Mouse (Mus musculus) CH12.LX (cell line): ENCODE results near the gene Meaf6. TPM values are rescaled to one million over a fixed set of nuclear protein-coding genes. Genes with fewer than 3 reads are reported as not detected.
A peak's percentile ranks its signal among the peaks of the same experiment; 100 is the strongest.

Source experiments
- DNase-seq: peaks from one replicate; pipeline ENCODE4 v3.0.0-alpha.2; 2013; ENCODE audit errors: extremely low read depth
- H3K27ac ChIP-seq: 2 replicates; pipeline ENCODE4 v1.5.1; 2012; ENCODE audit warnings: low read depth, mild to moderate bottlenecking, control low read depth, moderate library complexity; ENCODE audit not compliant: insufficient read depth
- H3K27me3 ChIP-seq: replicated peaks from 2 replicates; pipeline ENCODE3; 2012; ENCODE audit warnings: inconsistent platforms
- H3K36me3 ChIP-seq, 2 experiments: replicated peaks in 1 of 2; 2 replicates each; pipeline versions ENCODE3 to v1.6.1; 2012; ENCODE audit warnings: inconsistent platforms in 1 of 2, low read length in 1 of 2, mild to moderate bottlenecking in 1 of 2, mixed read lengths in 1 of 2, moderate library complexity in 1 of 2; ENCODE audit not compliant: control insufficient read depth in 1 of 2, insufficient read depth in 1 of 2
- H3K4me1 ChIP-seq, 2 experiments: 2 replicates each; pipeline ENCODE4 v1.6.1; 2012; ENCODE audit warnings: inconsistent platforms in 1 of 2, moderate library complexity in 1 of 2; ENCODE audit not compliant: insufficient read depth in 2 of 2, control insufficient read depth in 1 of 2
- H3K4me2 ChIP-seq: 2 replicates; pipeline ENCODE4 v1.6.1; 2012; ENCODE audit warnings: low read depth, mild to moderate bottlenecking, control low read depth; ENCODE audit not compliant: poor library complexity, insufficient read depth, severe bottlenecking
- H3K4me3 ChIP-seq, 3 experiments: fragments of 150-350 bp in 1 of 3; sonication (generic) in 1 of 3; replicated peaks in 1 of 3; 2 replicates each; pipeline versions ENCODE3 to v1.5.1; 2011 to 2012; ENCODE audit warnings: low read depth in 2 of 3, low read length in 2 of 3, mild to moderate bottlenecking in 2 of 3, moderate library complexity in 2 of 3, control low read depth in 1 of 3, improper control_type of control experiment in 1 of 3, inconsistent platforms in 1 of 3, mixed read lengths in 1 of 3; ENCODE audit not compliant: poor library complexity in 1 of 3
- H3K79me2 ChIP-seq: replicated peaks from 2 replicates; pipeline ENCODE4 v1.6.1; 2012; ENCODE audit warnings: mild to moderate bottlenecking, moderate library complexity; ENCODE audit not compliant: control insufficient read depth, poor library complexity, insufficient read depth, severe bottlenecking; ENCODE audit errors: extremely low read depth
- H3K9ac ChIP-seq: 2 replicates; pipeline ENCODE4 v1.6.1; 2012; ENCODE audit warnings: low read depth, mild to moderate bottlenecking, control low read depth, moderate library complexity; ENCODE audit not compliant: insufficient read depth
- H3K9me3 ChIP-seq: replicated peaks from 2 replicates; pipeline ENCODE3; 2012; ENCODE audit warnings: low read length, inconsistent platforms, mixed read lengths
- CHD1 ChIP-seq: IDR thresholded peaks from 2 replicates; pipeline ENCODE4 v1.6.1; 2012; ENCODE audit warnings: low read depth, low read length, improper control_type of control experiment, inconsistent platforms
- CTCF ChIP-seq, 2 experiments: IDR thresholded peaks in 1 of 2; conservative IDR thresholded peaks in 1 of 2; 2 replicates each; pipeline ENCODE4 v1.5.1; 2011 to 2012; ENCODE audit warnings: low read depth in 2 of 2, low read length in 2 of 2, improper control_type of control experiment in 1 of 2, inconsistent platforms in 1 of 2, mild to moderate bottlenecking in 1 of 2, moderate library complexity in 1 of 2
- E2F4 ChIP-seq: IDR thresholded peaks from 2 replicates; pipeline ENCODE4 v1.6.1; 2011; ENCODE audit warnings: low read depth, low read length, improper control_type of control experiment; ENCODE audit not compliant: insufficient replicate concordance
- ELF1 ChIP-seq: IDR thresholded peaks from 2 replicates; pipeline ENCODE4 v1.6.1; 2014; ENCODE audit warnings: low read depth, mild to moderate bottlenecking, inconsistent platforms, low read length, improper control_type of control experiment
- HCFC1 ChIP-seq: IDR thresholded peaks from 2 replicates; pipeline ENCODE4 v1.6.1; 2012; ENCODE audit warnings: low read depth, mild to moderate bottlenecking, inconsistent platforms, low read length, improper control_type of control experiment
- IRF4 ChIP-seq: IDR thresholded peaks from 2 replicates; pipeline ENCODE4 v1.6.1; 2014; ENCODE audit warnings: low read depth, mild to moderate bottlenecking, inconsistent platforms, low read length, improper control_type of control experiment
- JUN ChIP-seq: IDR thresholded peaks from 2 replicates; pipeline ENCODE4 v1.6.1; 2011; ENCODE audit warnings: low read depth, mild to moderate bottlenecking, low read length, improper control_type of control experiment, moderate library complexity; ENCODE audit not compliant: insufficient read depth
- JUND ChIP-seq: conservative IDR thresholded peaks from 2 replicates; pipeline ENCODE4 v1.6.1; 2011; ENCODE audit warnings: low read depth, low read length, improper control_type of control experiment
- KAT2A ChIP-seq: IDR thresholded peaks from 2 replicates; pipeline ENCODE4 v1.6.1; 2012; ENCODE audit warnings: low read length, improper control_type of control experiment, inconsistent platforms; ENCODE audit not compliant: insufficient replicate concordance
- MAFK ChIP-seq: IDR thresholded peaks from 2 replicates; pipeline ENCODE4 v1.6.1; 2011; ENCODE audit warnings: low read length, improper control_type of control experiment; ENCODE audit not compliant: insufficient replicate concordance
- MAZ ChIP-seq: IDR thresholded peaks from 2 replicates; pipeline ENCODE4 v1.6.1; 2012; ENCODE audit warnings: low read depth, mild to moderate bottlenecking, inconsistent platforms, low read length, improper control_type of control experiment, moderate library complexity
- MEF2A ChIP-seq: IDR thresholded peaks from 2 replicates; pipeline ENCODE4 v1.6.1; 2014; ENCODE audit warnings: low read depth, mild to moderate bottlenecking, inconsistent platforms, low read length, improper control_type of control experiment, borderline replicate concordance
- MXI1 ChIP-seq: IDR thresholded peaks from 2 replicates; pipeline ENCODE4 v1.6.1; 2011; ENCODE audit warnings: mild to moderate bottlenecking, low read depth, low read length, improper control_type of control experiment
- MYC ChIP-seq: IDR thresholded peaks from 2 replicates; pipeline ENCODE4 v1.6.1; 2011; ENCODE audit warnings: low read depth, mild to moderate bottlenecking, improper control_type of control experiment, low read length
- NELFE ChIP-seq: IDR thresholded peaks from 2 replicates; pipeline ENCODE4 v1.6.1; 2011; ENCODE audit warnings: low read depth, low read length, improper control_type of control experiment
- NRF1 ChIP-seq: IDR thresholded peaks from 2 replicates; pipeline ENCODE4 v1.6.1; 2014; ENCODE audit warnings: low read depth, mild to moderate bottlenecking, inconsistent platforms, low read length, improper control_type of control experiment, moderate library complexity
- POLR2A ChIP-seq: IDR thresholded peaks from 2 replicates; pipeline ENCODE4 v1.6.1; 2011; ENCODE audit warnings: low read depth, mild to moderate bottlenecking, improper control_type of control experiment, low read length
- POLR2AphosphoS2 ChIP-seq: IDR thresholded peaks from 2 replicates; pipeline ENCODE4 v1.6.1; 2011; ENCODE audit warnings: low read depth, low read length, improper control_type of control experiment
- SIN3A ChIP-seq: IDR thresholded peaks from 2 replicates; pipeline ENCODE4 v1.6.1; 2012; ENCODE audit warnings: low read length, improper control_type of control experiment, inconsistent platforms
- TCF12 ChIP-seq: IDR thresholded peaks from 2 replicates; pipeline ENCODE4 v1.6.1; 2014; ENCODE audit warnings: low read depth, mild to moderate bottlenecking, inconsistent platforms, low read length, improper control_type of control experiment
- USF2 ChIP-seq: conservative IDR thresholded peaks from 2 replicates; pipeline ENCODE4 v1.6.1; 2011; ENCODE audit warnings: low read depth, low read length, improper control_type of control experiment
- ZMIZ1 ChIP-seq: IDR thresholded peaks from 2 replicates; pipeline ENCODE4 v1.6.1; 2012; ENCODE audit warnings: low read depth, mild to moderate bottlenecking, inconsistent platforms, low read length, improper control_type of control experiment
- ZNF384 ChIP-seq: IDR thresholded peaks from 2 replicates; pipeline ENCODE4 v1.6.1; 2012; ENCODE audit warnings: low read depth, low read length, improper control_type of control experiment, inconsistent platforms
- dilution Hi-C: fragments of 300-500 bp; cut with MboI; formaldehyde crosslinking; loops from 2 replicates; pipeline ENCODE4 v1.14.3; 2020; ENCODE audit warnings: low sequenced_read_pairs; ENCODE audit not compliant: extremely low pct_unique_long_range_greater_than_20kb, extremely low pct_ligation_motif_present
- in situ Hi-C: fragments of 300-500 bp; cut with MboI; formaldehyde crosslinking; loops from 3 replicates; pipeline ENCODE4 v1.14.3; 2019; ENCODE audit warnings: low sequenced_read_pairs, low pct_ligation_motif_present, low pct_unique_long_range_greater_than_20kb, mixed read lengths
- polyA plus RNA-seq: library from polyadenylated mRNA; unstranded; fragments of >175 nt; gene quantifications from 2 replicates; pipeline ENCODE4 v1.2.1, GENCODE M21; 2012; ENCODE audit warnings: low read depth; ENCODE audit not compliant: insufficient read length
- total RNA-seq, 2 experiments: library from RNA; depleted of rRNA; stranded (reverse); fragments of 300-350 nt in 1 of 2; fragments of >200 nt in 1 of 2; gene quantifications; 2 replicates each; pipeline ENCODE4 v1.2.3; 2012 to 2014

Gene Meaf6
- 29.3 and 37.5 TPM in 2 replicates for total RNA-seq (2012; rRNA removed)
- total RNA-seq (2014; rRNA removed) = 24.1 and 26.4 TPM in 2 replicates
- polyA plus RNA-seq = 52.8 and 53.8 TPM in 2 replicates

DNA sequence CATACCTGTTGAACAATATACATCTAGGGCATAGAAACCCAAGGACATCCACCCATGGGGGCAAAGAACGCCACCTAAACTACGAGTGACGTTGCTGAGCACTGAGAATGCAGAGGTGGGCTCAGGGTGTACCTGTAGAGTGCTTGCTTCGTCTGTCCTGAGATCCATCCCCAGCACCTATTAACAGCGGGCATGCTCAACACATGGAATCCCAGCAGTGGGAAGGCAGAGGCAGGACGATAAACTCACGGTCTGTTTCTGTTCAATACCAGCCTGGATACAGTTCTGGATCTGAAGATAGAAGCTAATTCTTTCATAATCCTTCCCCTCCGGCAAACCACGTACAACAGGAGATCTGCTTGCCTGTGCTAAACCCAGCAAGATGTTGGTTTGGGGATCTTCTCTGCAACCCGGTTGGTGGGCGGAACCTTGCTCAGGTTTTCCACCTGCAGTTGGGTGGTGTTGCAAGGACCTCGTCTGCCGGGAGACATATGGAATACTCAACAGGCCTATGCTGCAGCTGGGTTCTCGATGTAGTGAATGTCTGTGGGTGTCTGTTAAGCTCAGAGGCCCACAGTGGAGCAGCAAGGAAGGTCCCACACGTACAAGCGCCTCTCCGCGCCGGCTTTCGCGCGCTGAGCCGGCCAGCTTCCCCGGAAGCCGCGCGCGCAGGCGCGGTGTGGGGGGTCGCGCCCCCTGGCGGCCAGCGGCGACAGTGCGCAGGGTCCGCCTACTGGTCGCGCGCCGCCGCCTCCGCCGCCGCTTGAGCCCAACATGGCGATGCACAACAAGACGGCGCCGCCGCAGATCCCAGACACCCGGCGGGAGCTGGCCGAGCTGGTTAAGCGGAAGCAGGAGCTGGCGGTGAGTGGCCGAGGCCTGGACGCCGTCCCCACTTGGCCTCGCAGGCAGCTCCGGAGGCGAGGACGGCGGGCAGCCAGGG, at the start of gene Meaf6:
Gene Meaf6, plus strand, starts transcription at position 732 of the 943 bp plus-strand sequence.
- TF ChIP-seq POLR2AphosphoS2 (no peak; the same call in 1 of the 2 replicates), POLR2A (peak; percentile 94), MAZ (no peak), CHD1 (no peak), SIN3A (peak; percentile 89), KAT2A (0 out of 2 replicates have a peak, but pooled peaks have one; percentile 17), IRF4 (no peak), JUN (no peak), NRF1 (peak; percentile 94), ZMIZ1 (peak; percentile 53), CTCF (conservative IDR thresholded peaks at IDR 0.05 in 1 of 2, IDR thresholded peaks at IDR 0.05 in 1 of 2; ENCODE audit: low read depth in 2 of 2, low read length in 2 of 2) (peak; percentile 21 to 89; a peak in 3 of 4 replicates), MAFK (no peak), HCFC1 (no peak), JUND (no peak), MXI1 (peak; percentile 84), NELFE (peak; percentile 89), MYC (0 out of 2 replicates have a peak, but pooled peaks have one; percentile 9), TCF12 (peak; percentile 92), E2F4 (peak; percentile 74; the same call in 1 of the 2 replicates), ZNF384 (no peak), ELF1 (peak; percentile 92), MEF2A (0 out of 2 replicates have a peak, but pooled peaks have one; percentile 18), USF2 (no peak)
- in situ Hi-C loops (no loop called here), dilution Hi-C loops (no loop called here)
- peak; percentile 78 for DNase-seq
- Histone ChIP-seq H3K79me2 (peaks cover 11% of the 10 kb centered on the region; the same call in 1 of the 2 replicates), H3K36me3 (peaks cover 16 to 45% of the 10 kb centered on the region in 2 experiments), H3K4me3 (peak within 1 kb of the TSS; percentile 78 to 96 (median 87)), H3K9ac (peak within 1 kb of the TSS; percentile 81), H3K9me3 (peaks cover 4% of the 10 kb centered on the region), H3K27me3 (no peaks in the 10 kb centered on the region), H3K4me2 (peak within 1 kb of the TSS; percentile 93), H3K27ac (peak within 1 kb of the TSS; percentile 75), H3K4me1 (peaks cover 2 to 24% of the 10 kb centered on the region in 2 experiments; a peak in 2 of 4 replicates)
